Mouse (Mus musculus): ENCODE measurements around the gene Fam83g. TPM values are rescaled to one million over a fixed set of nuclear protein-coding genes. Genes with fewer than 3 reads are reported as not detected.

Gene Fam83g
- polyA plus RNA-seq, 1 experiment from 2014 or later: 0.59 TPM

DNA sequence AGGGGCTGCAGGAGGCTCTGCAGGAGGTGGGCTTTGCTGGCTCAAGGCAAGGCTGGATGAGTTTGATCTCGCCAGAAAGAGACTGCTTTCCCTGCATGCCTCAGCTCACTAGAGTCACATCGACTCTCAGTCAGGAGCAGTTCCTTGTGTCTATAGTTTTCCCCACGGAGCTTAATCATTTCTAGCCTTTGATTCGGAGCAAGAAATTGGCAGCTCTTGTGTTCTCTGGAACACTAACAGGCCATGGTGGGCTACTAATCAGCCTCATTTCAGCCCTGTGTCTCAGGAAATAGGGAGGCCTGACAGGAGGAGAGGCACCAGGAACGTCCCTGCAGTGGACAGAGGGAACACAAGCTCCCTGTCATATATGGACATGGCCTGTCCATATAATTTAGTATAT is 34.1 kb downstream of the Fam83g start:
- ATAC-seq (ENCODE audit: low FRiP score) (no peak), DNase-seq (ENCODE audit: low spot score, missing footprints) (no peak)
- no peaks in the 10 kb centered on the region for H3K27me3 ChIP-seq (ENCODE audit: control insufficient read depth, insufficient read depth, low read length)
- no peak overlapping the region for H3K4me3 ChIP-seq (ENCODE audit: low read depth, low read length)
- H3K9me3 ChIP-seq (ENCODE audit: control insufficient read depth, low read length): no peaks in the 10 kb centered on the region
- H3K4me2 ChIP-seq: no peak overlapping the region
- H3K27ac ChIP-seq (ENCODE audit: low read depth, low read length): no peak overlapping the region
- no peaks in the 10 kb centered on the region for H3K36me3 ChIP-seq (ENCODE audit: control insufficient read depth, insufficient read depth, low read length)
- H3K9ac ChIP-seq (ENCODE audit: low read length): no peak overlapping the region
- 68% methylated on average over 5 of the region's 5 CpGs for WGBS
- no peaks in the 10 kb centered on the region for H3K4me1 ChIP-seq (ENCODE audit: control insufficient read depth, insufficient read depth, low read length)

DNA sequence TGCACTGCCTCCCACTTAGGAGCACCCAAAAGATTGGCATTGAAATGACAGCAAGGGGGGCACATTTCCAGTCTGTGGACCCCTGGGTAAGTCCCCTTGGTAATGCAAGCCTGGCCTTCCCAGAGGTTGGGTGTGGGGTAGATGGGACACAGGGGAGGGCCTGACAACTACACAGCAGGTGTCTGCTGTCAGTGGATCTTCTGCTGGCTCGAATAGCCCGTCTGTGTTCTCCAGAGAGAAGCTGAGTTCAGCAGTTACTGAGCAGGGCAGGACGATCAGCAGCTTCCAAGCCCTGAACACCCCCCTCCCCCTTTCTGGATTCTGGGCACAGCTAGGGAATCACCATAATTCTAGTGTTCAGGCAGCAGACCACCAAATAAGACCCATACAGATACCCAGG is 35.5 kb downstream of the Fam83g start:
- no peak overlapping the region for H3K9ac ChIP-seq (ENCODE audit: low read length)
- ATAC-seq (ENCODE audit: low FRiP score) (no peak), DNase-seq (ENCODE audit: low spot score, missing footprints) (no peak)
- H3K27ac ChIP-seq (ENCODE audit: low read depth, low read length): no peak overlapping the region
- H3K36me3 ChIP-seq (ENCODE audit: control insufficient read depth, insufficient read depth, low read length): no peaks in the 10 kb centered on the region
- WGBS: 58% methylated on average over 3 of the region's 3 CpGs
- no peaks in the 10 kb centered on the region for H3K4me1 ChIP-seq (ENCODE audit: control insufficient read depth, insufficient read depth, low read length)
- H3K4me2 ChIP-seq: no peak overlapping the region
- no peak overlapping the region for H3K4me3 ChIP-seq (ENCODE audit: low read depth, low read length)
- H3K9me3 ChIP-seq (ENCODE audit: control insufficient read depth, low read length): no peaks in the 10 kb centered on the region
- no peaks in the 10 kb centered on the region for H3K27me3 ChIP-seq (ENCODE audit: control insufficient read depth, insufficient read depth, low read length)

DNA sequence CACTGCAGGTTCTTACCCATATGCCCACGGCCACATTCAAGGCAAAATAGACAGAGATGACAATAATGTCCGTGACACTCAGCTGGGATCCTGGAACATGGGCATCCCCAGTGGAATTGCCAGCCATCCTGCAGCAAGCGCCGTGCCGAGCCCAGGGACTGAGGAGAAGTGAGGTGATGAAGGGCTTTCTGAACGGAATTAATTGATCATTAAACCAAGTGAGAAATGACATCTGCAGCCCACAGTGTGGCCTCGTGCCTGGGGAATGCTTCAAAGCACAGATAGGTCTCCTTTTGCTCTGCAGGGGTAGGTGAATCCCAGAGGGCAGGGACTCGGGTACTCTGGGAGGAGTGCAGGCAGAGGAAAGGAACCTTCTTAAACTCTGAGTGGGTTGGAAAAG is 35.9 kb downstream of the Fam83g start:
- Histone ChIP-seq H3K27me3 (ENCODE audit: control insufficient read depth, insufficient read depth, low read length) (no peaks in the 10 kb centered on the region), H3K9me3 (ENCODE audit: control insufficient read depth, low read length) (no peaks in the 10 kb centered on the region), H3K4me3 (ENCODE audit: low read depth, low read length) (no peak overlapping the region), H3K4me2 (no peak overlapping the region), H3K4me1 (ENCODE audit: control insufficient read depth, insufficient read depth, low read length) (no peaks in the 10 kb centered on the region), H3K9ac (ENCODE audit: low read length) (no peak overlapping the region), H3K27ac (ENCODE audit: low read depth, low read length) (no peak overlapping the region), H3K36me3 (ENCODE audit: control insufficient read depth, insufficient read depth, low read length) (no peaks in the 10 kb centered on the region)
- 76% methylated on average over 8 of the region's 8 CpGs for WGBS
- no peak for ATAC-seq (ENCODE audit: low FRiP score)
- no peak for DNase-seq (ENCODE audit: low spot score, missing footprints)

DNA sequence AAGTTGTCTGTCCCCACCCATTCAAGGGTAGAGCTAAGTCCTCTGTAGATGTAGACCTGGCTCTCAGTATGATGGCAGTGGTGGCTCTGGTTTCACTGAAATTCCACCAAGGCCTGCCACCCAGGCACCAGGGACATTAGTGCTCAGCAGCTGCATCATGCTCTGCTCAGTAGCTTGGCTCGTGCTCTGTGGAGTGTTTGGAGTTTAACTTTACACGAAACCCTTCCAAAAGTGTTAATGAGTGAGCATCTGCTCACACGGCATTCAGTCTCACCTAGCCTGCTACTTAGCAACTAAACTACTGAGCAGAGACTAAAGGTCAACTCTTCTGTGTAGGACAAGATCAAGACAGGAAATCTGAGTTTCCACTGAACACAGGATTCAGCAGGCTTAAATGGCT is 36.7 kb downstream of the Fam83g start, which contains the start of gene Slc5a10:
Slc5a10 (minus strand) TSS at position 191 of the 400 bp plus-strand sequence.
- H3K4me1 ChIP-seq (ENCODE audit: control insufficient read depth, insufficient read depth, low read length): no peaks in the 10 kb centered on the region
- H3K9ac ChIP-seq (ENCODE audit: low read length): no peak within 1 kb of the TSS
- no peak for ATAC-seq (ENCODE audit: low FRiP score)
- H3K4me3 ChIP-seq (ENCODE audit: low read depth, low read length): no peak within 1 kb of the TSS
- H3K36me3 ChIP-seq (ENCODE audit: control insufficient read depth, insufficient read depth, low read length): no peaks in the 10 kb centered on the region
- no peak within 1 kb of the TSS for H3K27ac ChIP-seq (ENCODE audit: low read depth, low read length)
- no peak within 1 kb of the TSS for H3K4me2 ChIP-seq
- 81% methylated on average over 3 of the region's 3 CpGs for WGBS
- no peak for DNase-seq (ENCODE audit: low spot score, missing footprints)
- no peaks in the 10 kb centered on the region for H3K27me3 ChIP-seq (ENCODE audit: control insufficient read depth, insufficient read depth, low read length)
- H3K9me3 ChIP-seq (ENCODE audit: control insufficient read depth, low read length): no peaks in the 10 kb centered on the region

DNA sequence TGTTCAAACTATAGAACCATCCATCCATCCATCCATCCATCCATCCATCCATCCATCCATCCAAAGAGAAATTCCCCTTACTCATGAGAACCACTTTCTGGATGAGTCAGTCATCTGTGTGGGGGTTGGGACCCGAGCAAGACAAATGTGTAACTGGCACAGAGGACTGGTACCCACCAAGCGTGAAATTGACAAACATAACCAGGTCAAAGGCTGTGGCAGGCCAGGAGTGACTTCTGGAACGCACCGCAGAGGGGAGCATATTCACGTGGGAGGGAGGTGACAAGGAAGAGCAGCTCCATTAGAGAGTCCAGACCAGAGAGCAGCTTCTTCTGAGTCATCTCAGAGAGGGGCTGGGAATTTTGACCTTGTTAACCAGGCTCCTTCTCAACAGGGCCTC is 38.2 kb downstream of the Fam83g start:
- H3K36me3 ChIP-seq (ENCODE audit: control insufficient read depth, insufficient read depth, low read length): no peaks in the 10 kb centered on the region
- H3K4me2 ChIP-seq: no peak overlapping the region
- WGBS: 69% methylated on average over 5 of the region's 5 CpGs
- H3K4me1 ChIP-seq (ENCODE audit: control insufficient read depth, insufficient read depth, low read length): no peaks in the 10 kb centered on the region
- no peak overlapping the region for H3K9ac ChIP-seq (ENCODE audit: low read length)
- DNase-seq (ENCODE audit: low spot score, missing footprints) (no peak), ATAC-seq (ENCODE audit: low FRiP score) (no peak)
- H3K27me3 ChIP-seq (ENCODE audit: control insufficient read depth, insufficient read depth, low read length): no peaks in the 10 kb centered on the region
- H3K4me3 ChIP-seq (ENCODE audit: low read depth, low read length): no peak overlapping the region
- H3K9me3 ChIP-seq (ENCODE audit: control insufficient read depth, low read length): no peaks in the 10 kb centered on the region
- no peak overlapping the region for H3K27ac ChIP-seq (ENCODE audit: low read depth, low read length)

DNA sequence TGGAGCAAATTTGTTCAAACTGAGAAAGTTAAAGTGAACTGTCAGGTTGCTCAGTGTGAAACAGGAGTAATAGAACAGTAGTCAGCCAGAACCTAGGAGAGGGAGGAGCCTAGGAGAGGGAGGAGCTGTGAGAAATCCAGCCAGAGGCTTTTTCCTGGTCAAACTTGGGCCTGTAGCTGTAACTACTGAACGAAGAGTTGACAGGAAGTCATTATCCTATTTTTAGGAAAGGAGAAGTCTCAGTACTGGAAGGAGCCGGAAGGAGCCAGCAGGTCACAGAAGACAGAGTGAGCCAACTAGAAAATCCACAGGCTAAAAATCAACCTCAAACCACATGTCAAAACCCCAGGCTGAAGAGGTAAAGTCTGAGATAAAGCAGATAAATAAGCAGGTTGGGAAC is 44.1 kb downstream of the Fam83g start:
- Histone ChIP-seq H3K9ac (ENCODE audit: low read length) (no peak overlapping the region), H3K27me3 (ENCODE audit: control insufficient read depth, insufficient read depth, low read length) (no peaks in the 10 kb centered on the region), H3K4me1 (ENCODE audit: control insufficient read depth, insufficient read depth, low read length) (no peaks in the 10 kb centered on the region), H3K9me3 (ENCODE audit: control insufficient read depth, low read length) (no peaks in the 10 kb centered on the region), H3K36me3 (ENCODE audit: control insufficient read depth, insufficient read depth, low read length) (peaks cover 2% of the 10 kb centered on the region; the same call in 1 of the 2 replicates), H3K27ac (ENCODE audit: low read depth, low read length) (no peak overlapping the region), H3K4me2 (no peak overlapping the region), H3K4me3 (ENCODE audit: low read depth, low read length) (no peak overlapping the region)
- no peak for ATAC-seq (ENCODE audit: low FRiP score)
- no peak for DNase-seq (ENCODE audit: low spot score, missing footprints)
- 94% methylated on average over 2 of the region's 2 CpGs for WGBS

DNA sequence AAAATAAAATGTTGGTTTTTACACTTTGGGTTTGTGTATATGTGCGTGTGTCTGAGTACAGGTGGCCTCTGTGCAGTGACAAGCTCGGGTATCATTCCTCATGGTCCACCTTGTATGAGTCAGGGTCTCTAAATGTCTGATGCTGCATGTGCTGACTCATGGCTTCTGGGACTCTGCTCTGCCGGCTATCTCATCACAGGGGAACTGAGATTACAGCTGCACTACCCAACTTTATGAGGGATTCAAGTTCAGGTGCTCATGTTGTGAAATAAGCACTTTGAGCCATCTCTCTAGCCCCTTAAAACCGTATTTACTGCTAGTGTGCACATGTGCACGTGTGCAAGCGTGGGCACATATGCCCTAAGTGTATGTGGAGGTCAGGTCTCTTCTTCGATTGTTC is 48.8 kb downstream of the Fam83g start:
- no peak overlapping the region for H3K4me2 ChIP-seq
- DNase-seq (ENCODE audit: low spot score, missing footprints) (no peak), ATAC-seq (ENCODE audit: low FRiP score) (no peak)
- no peak overlapping the region for H3K9ac ChIP-seq (ENCODE audit: low read length)
- no peak overlapping the region for H3K4me3 ChIP-seq (ENCODE audit: low read depth, low read length)
- H3K27ac ChIP-seq (ENCODE audit: low read depth, low read length): no peak overlapping the region
- no peaks in the 10 kb centered on the region for H3K4me1 ChIP-seq (ENCODE audit: control insufficient read depth, insufficient read depth, low read length)
- H3K27me3 ChIP-seq (ENCODE audit: control insufficient read depth, insufficient read depth, low read length): no peaks in the 10 kb centered on the region
- peaks cover 6% of the 10 kb centered on the region; the same call in 1 of the 2 replicates for H3K36me3 ChIP-seq (ENCODE audit: control insufficient read depth, insufficient read depth, low read length)
- 90% methylated on average over 7 of the region's 7 CpGs for whole genome bisulfite sequencing
- no peaks in the 10 kb centered on the region for H3K9me3 ChIP-seq (ENCODE audit: control insufficient read depth, low read length)

DNA sequence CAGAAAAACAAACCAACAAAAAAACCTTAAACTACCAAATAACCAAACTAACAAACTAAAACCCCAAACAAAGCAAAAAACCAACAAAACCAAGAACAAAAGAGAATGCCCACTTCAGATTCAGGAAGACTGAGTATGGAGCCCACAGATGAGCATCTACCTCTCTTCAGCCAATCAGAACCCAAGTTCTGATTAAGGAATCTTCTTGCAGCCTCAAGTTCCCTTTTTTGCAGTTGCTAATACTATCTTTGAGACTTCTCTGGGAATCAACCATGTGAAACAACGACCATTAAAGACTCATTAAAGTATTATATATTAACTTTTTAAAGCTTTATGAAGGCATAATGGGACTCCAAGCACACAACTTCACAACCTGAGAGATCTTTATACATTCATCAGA is 53.4 kb downstream of the Fam83g start:
- WGBS: 90% methylated on average over 1 of the region's 1 CpGs

DNA sequence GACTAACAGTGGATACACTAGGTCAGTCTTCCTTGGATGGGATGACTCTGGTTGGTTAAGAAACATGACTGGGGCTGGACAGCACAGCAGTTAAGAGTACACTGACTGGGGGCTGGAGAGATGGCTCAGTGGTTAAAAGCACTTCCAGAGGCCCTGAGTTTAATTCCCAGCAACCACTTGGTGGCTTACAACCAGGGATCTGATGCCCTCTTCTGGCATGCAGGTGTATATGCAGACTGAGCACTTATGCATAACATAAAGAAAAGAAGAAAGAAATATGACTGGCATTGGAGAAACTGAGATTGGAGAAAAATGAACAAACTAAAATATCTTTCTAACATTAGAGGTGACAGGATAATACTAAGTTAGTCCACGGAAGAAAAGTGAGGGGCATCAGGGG is 56.6 kb downstream of the Fam83g start:
- ATAC-seq (ENCODE audit: low FRiP score) (no peak), DNase-seq (ENCODE audit: low spot score, missing footprints) (no peak)
- Histone ChIP-seq H3K27ac (ENCODE audit: low read depth, low read length) (no peak overlapping the region), H3K4me3 (ENCODE audit: low read depth, low read length) (no peak overlapping the region), H3K9ac (ENCODE audit: low read length) (no peak overlapping the region), H3K27me3 (ENCODE audit: control insufficient read depth, insufficient read depth, low read length) (no peaks in the 10 kb centered on the region), H3K36me3 (ENCODE audit: control insufficient read depth, insufficient read depth, low read length) (peaks cover 17% of the 10 kb centered on the region; the same call in 1 of the 2 replicates), H3K9me3 (ENCODE audit: control insufficient read depth, low read length) (no peaks in the 10 kb centered on the region), H3K4me2 (no peak overlapping the region), H3K4me1 (ENCODE audit: control insufficient read depth, insufficient read depth, low read length) (no peaks in the 10 kb centered on the region)
- 100% methylated on average over 1 of the region's 1 CpGs for WGBS

More for the DNA sequence above, 53.4 kb downstream of the Fam83g start:
- DNase-seq (ENCODE audit: low spot score, missing footprints) (no peak), ATAC-seq (ENCODE audit: low FRiP score) (no peak)
- H3K9ac ChIP-seq (ENCODE audit: low read length): no peak overlapping the region
- H3K36me3 ChIP-seq (ENCODE audit: control insufficient read depth, insufficient read depth, low read length): peaks cover 18% of the 10 kb centered on the region; the same call in 1 of the 2 replicates
- no peaks in the 10 kb centered on the region for H3K27me3 ChIP-seq (ENCODE audit: control insufficient read depth, insufficient read depth, low read length)
- H3K9me3 ChIP-seq (ENCODE audit: control insufficient read depth, low read length): no peaks in the 10 kb centered on the region
- H3K27ac ChIP-seq (ENCODE audit: low read depth, low read length): no peak overlapping the region
- no peak overlapping the region for H3K4me3 ChIP-seq (ENCODE audit: low read depth, low read length)
- no peak overlapping the region for H3K4me2 ChIP-seq
- H3K4me1 ChIP-seq (ENCODE audit: control insufficient read depth, insufficient read depth, low read length): no peaks in the 10 kb centered on the region

DNA sequence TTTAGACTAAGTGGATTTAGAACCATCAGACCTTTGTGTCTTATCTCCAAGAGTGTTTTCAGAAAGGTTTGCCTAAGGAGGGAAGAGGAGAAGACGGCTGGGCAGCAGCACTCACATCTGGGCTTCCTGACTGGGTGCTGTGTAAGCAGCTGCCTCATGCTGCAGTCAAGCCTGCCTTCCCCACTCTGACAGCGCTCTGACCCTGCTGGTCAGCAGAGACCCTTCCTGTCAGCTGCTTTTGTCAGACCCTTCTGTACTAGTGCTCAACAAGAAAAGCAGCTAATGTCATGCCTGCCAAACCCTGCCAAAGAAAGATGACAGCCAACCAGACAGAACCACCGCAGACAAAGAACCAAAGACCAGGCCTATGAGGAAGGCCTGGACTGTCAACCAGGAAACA is 59.9 kb downstream of the Fam83g start:
- no peak for DNase-seq (ENCODE audit: low spot score, missing footprints)
- Histone ChIP-seq H3K27ac (ENCODE audit: low read depth, low read length) (no peak overlapping the region), H3K9me3 (ENCODE audit: control insufficient read depth, low read length) (no peaks in the 10 kb centered on the region), H3K9ac (ENCODE audit: low read length) (no peak overlapping the region), H3K4me1 (ENCODE audit: control insufficient read depth, insufficient read depth, low read length) (no peaks in the 10 kb centered on the region), H3K4me3 (ENCODE audit: low read depth, low read length) (no peak overlapping the region), H3K4me2 (no peak overlapping the region), H3K36me3 (ENCODE audit: control insufficient read depth, insufficient read depth, low read length) (peaks cover 18% of the 10 kb centered on the region; the same call in 1 of the 2 replicates), H3K27me3 (ENCODE audit: control insufficient read depth, insufficient read depth, low read length) (no peaks in the 10 kb centered on the region)
- no peak for ATAC-seq (ENCODE audit: low FRiP score)
- WGBS: 67% methylated on average over 3 of the region's 3 CpGs
